Mouse (Mus musculus): Measurements from ENCODE around the gene Pgls.

Pgls gene

DNA sequence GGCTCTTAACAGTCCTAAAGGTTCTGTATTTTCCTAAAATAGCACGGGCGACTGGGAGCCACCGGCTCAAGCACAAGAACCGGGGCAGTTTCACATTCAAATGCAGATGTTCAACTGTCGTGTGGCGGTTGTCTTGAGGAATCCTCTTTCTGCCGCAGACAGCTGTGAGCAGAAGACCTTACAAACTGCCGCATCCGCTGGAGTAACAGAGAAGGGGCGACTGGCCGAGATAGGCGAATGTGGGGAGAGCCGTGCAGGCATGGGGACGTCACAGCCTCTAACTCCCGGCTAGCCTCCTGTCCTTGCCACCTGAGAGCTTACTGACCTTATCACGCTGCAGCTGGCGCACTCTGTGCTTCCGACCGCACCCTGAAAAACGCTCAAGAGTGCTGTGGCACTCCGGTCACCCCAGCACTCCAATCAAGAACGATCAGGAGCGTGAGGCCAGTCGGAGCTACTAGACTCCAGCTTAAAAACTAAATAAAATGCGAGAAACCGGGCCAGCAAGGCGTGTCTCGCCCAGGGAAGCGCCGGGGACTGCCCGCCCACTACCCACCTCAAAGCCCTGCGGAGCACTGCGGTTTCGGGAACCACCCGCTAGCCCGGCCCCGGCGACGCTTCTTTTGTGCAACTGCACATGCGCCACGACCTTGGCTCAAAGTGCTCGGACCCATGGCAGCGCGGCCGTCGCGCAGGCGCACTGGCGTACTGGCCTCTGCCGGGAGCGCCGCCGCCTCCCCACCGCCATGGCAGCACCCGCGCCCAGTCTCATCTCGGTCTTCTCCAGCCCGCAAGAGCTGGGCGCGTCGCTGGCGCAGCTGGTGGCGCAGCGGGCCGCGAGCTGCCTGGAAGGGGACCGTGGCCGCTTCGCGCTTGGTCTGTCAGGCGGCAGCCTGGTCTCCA, at the start of gene Pgls:
Gene Pgls (plus strand): TSS at position 706 of the 903 bp plus-strand sequence.
- peak; percentile 93 for DNase-seq (ENCODE audit: low read depth)

DNA sequence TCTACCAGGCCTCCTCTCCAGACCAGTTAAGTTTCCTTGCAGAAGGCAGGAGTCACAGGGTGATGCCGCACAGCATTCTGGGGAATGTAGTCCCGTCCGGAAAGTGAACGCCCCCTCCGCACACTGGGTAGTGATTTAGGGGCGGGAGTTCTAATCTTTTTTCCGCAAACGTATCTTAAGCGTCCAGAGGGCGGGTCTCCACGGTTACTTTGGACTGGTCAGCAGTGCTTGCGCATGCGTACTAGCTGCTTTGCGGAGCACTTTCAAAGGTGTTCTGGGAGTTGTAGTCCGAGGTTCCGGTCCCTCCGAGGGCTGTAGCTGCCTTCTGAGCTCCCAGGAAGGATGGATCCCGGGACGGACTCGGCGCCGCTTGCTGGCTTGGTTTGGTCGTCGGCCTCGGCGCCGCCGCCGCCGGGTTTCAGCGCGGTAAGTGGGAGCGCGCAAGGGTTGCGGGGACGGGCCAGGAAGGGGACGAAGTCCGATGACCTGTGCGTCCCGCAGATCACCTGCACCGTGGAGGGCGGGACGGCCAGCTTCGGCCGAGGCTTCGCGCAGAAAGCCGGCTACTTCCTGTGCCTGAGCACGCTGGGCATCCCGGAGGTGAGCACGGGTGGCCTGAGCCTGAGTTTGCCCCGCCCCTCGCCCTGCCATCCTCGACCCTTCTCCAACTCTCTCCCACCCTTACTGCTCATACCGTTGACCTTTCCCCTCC, 49.2 kb upstream of the Pgls start, which contains the start of gene Mvb12a:
Gene Mvb12a (plus strand): TSS at position 291 of the 712 bp plus-strand sequence.
- peak; percentile 96 for DNase-seq (ENCODE audit: low read depth)

DNA sequence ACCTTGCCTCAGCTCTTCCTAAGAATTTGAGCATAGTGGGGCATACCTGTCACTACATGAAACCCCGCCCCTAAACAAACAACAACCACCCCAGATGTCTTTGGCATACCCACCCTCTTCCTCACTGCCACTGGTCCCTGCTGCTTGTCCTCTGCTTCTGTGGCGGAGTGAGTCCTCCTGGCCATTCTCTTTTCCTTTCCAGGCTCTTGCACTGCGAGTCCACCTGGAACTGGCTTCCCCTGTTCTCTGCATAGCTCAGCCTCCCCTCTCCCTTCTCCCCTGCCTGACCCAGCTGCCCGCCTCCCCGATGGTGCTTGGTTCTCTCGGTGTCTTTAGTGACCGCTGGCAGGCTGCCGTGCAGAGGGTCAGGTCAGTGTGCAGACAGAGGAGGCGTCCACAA, 48.2 kb upstream of the Pgls start:
- no peak for DNase-seq (ENCODE audit: low read depth)

DNA sequence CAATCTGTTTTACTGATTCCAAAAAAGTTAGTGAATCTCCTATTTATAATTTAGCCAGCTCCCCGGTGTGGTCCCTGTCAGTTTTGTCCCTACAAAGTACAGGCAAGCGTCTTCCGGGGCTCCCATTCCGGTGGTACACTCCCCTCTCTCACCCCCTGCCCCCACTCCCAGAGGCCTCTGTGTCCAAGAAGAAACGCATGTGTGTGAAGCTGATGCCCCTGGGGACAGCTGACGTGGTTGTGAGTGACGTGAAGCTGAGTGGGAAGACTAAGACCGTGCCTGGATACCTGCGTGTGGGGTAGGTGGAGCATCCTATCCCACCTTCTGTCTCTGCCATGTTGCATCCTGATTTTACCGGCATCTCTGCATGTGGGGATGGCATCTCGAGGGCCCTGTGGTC, 46.9 kb upstream of the Pgls start:
- no peak for DNase-seq (ENCODE audit: low read depth)

DNA sequence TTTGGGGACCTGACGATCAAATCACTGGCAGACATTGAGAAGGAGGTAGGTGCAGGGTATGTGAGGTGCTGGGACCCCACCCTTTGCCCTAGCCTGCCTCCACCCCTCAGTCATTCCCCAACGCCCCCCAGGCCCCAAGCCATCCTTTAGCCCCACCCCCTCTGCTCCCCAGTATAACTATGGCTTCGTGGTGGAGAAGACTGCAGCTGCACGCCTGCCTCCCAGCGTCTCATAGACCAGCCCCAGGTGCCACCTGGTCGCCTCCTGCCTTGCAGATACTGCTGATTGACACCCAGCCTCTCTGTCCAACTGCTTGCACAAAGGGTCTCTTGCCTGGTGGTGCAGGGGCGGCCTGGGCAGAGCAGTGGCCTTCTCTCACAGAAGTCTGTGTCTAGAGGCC, 44.4 kb upstream of the Pgls start:
- DNase-seq (ENCODE audit: low read depth), result no peak

DNA sequence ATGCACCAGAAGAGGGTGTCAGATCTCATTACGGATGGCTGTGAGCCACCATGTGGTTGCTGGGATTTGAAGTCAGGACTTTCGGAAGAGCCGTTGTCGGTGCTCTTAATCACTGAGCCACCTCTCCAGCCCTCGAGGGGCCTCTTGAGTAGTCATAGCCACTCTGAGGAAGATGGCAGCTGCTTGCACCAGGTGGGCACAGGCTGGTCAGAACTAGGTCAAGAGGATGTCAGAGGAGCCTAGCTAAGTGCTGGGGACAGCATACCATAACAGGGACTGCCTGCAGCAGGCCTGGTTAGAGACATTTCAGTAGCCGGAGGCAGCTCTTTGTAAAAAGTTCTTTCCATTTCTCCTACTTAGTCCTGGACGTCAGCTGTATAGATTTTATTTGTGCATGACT, 41.2 kb upstream of the Pgls start:
- DNase-seq (ENCODE audit: low read depth), result no peak

DNA sequence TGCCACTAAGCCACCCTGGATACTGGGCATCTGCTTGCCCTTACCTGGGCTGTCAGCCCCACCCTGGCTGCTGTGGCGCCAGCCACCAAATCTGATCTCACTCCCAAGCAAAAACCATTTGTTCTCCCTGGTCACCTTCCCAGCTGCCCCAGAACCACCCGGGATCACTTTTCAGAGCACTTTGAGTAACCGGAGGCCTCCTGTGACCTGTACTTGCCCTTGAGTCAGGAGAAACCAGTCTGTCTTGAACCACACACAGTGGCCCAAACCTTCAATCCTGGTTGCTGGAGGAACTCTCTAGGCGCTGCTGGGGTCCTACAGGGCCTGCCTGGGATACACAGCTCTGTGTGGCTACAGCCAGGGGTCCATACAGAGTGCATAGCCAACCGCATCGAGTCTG, 39.2 kb upstream of the Pgls start:
- no peak for DNase-seq (ENCODE audit: low read depth)

DNA sequence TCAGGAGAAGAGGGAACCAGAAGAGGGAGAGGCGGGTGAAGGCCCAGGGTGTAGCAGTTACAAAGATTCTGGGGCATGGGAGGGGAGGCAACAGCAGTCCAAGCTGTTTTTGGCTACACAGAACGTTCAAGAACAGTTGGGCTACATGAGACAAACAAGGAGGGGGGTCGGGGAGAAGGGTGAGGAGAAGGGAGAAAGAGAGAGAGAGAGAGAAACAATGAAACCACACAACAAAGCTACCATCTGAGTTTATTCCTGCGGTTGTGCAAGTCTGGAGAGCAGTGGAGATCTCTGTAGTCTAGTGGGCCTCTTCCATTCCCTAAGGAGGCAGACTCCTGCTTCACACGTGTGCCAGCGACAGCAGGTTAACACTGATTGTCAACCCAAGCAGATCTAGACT, 38.0 kb upstream of the Pgls start:
- DNase-seq (ENCODE audit: low read depth), result no peak

DNA sequence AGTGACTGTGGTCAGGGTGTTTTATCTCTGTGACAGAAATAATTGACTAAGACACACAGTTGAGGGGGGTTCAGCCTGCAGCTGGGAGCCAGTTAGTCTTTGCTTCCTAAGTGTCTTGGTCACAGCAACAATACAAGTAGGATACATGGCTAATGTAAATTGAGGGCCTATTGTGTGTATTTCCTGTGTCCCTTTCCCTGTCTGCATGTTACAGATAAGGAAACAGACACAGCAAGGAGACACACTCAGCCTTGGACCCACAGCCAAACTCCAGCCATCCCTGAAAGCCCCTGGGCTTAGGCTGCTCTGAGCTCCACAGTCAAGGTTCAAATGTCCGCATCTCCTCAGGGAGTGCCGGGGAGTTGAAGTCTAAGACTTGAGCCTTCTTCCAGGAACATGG, 37.3 kb upstream of the Pgls start:
- no peak for DNase-seq (ENCODE audit: low read depth)

DNA sequence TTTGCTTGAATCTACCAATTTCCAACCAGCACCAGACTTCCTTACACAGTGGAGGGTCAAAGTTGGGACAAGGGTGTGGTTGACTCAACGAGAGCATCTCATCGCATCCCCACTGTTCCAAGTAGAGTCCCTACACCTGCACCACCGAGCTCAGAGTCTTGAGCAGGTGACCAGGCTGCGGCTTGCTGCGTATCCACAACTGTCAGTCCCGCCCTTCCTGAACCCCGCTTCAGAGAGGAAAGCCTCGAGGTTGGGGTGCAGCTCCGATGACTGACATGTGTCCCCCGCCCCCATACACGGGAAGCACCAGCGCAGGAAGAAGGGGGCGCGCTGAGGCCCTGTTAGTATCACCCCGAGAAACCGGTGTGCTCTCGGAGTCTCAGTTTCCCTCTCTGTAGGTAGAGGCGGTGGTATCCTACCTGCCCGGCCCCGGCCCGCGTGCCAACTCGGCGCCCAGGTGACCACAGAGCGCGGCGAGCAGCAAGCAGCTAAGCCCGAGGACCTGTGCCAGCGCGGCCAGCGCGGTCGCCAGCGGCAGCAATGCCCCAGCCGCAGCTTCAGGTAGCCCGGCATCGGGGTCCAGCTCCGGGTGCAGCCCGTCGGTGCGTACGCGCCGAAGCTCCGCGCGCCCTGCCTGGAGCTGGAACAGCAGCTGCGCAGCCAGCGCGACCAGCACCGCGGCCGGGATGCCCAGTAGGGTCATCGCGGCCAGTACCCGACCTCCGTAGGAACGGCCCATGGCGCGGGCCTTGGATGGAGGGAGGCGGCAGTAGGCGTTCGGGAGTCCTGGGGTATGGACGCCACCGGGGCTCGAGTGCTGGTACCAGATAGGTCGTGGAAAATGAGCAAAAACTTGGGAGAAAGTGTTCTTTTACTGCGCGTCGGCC, 33.7 kb upstream of the Pgls start, which contains the start of gene Tmem221:
Gene Tmem221 (minus strand): TSS at position 801 of the 887 bp plus-strand sequence.
- peak; percentile 64 for DNase-seq (ENCODE audit: low read depth)

DNA sequence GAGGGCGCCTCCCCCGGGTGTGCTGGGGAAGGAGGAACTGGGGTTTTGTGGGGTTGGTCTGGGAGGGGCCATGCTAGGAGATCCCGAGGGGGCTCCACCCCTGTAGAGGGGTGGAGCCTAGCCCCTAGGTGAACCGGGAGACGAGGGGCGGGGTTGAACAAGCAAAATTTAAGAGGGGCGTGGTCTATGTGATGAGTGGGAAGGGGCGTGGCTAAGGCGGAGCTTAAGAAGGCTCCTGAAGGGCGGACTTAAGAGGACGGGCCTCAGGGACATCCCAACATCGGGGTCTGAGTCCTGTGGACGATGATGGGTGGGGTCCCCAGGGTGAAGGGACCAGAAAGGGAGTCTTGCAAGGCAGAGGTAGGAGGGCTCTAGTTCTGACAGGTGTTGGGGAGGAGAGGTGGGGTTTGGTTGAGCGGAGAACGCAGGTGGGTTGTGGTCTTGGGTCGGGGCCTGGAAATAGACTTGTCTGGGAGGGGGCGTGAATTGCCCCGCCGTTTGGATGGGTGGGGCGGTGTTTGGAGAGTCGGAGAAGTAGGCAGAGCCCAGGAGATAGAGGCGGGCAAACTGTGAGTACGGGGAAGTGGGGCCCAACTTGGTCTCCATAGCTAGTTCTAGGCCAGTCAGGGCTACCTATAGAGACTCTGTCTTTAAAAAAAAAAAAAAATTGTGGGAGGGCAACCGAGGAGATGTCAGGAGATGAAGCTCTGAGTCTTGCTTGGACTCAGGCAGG, 32.9 kb upstream of the Pgls start:
- DNase-seq (ENCODE audit: low read depth), result peak; percentile 89

DNA sequence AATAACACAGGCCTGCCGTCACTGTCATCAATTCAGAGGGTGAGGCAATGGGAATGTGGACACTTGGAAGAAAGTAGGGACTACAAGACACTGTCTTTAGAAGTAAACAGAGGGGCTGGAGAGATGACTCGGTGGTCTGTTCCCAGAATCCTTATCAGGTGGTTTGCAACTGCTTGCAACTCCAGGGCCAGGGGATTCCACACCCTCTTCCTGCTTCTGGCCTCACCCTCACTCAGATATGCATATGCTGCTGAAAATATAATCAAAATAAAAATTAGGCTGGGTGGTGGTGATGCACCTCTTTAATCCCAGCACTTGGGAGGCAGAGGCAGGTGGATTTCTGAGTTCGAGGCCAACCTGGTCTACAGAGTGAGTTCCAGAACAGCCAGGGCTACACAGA, 31.9 kb upstream of the Pgls start:
- DNase-seq (ENCODE audit: low read depth), result no peak

DNA sequence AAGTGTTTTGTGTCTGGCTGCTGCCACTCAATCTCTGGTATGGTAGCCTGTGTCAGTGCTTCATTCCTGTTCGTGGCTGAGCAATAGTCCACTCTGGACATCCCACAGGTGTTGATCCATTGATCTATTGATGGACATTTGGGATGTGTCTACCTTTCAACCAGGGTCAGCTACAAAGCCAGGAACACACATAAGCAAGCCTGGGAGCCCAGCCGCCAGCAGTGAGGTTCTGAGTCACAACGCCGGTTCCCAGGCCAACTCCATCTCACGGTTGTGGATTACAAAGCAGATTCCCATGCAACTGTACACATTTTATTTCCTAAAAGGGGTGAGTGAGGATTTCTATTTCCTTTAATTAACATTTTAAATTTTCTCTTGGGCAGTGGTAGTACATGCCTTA, 31.2 kb upstream of the Pgls start:
- DNase-seq (ENCODE audit: low read depth), result peak; percentile 24

DNA sequence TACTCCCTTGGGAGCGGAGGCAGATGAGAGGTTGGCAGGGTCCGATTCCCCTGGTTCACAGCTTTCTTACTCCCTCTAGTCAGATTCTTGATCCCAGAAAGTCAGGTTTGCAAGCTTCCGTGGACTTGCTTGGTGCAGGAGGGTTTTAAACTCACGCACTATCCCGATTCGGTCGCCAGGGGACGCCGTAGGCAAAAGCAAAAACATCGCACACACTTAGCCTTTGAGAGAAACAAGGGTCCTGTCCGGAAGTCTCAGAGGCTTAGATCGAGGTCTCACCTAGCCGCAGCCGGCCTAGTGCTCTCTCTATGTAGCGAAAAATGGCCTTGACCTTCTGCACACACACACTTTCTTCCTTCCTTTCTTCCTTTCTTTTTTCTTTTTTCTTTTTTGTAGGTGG, 30.6 kb upstream of the Pgls start:
- DNase-seq (ENCODE audit: low read depth), result peak; percentile 93

DNA sequence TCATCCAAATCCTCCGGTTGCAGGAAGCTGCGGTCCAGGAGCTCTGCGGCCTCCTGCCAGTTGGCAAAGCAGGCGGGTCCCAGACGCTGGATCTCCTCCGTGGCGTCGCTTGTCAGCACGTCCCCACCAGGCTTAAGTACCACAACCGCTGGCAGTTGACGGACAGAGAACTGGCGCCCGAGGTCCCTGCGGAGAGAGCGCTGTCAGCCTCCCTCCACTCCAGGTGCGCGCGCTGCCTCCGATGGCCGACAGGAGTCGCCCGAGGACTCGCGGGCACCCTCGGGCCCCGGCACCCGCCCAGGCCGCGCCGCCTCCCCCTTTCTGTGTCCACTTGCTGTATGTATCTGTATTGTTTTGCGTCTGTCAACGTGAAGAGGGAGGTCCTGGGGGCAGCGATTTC, 29.2 kb upstream of the Pgls start:
- peak; percentile 82 for DNase-seq (ENCODE audit: low read depth)

DNA sequence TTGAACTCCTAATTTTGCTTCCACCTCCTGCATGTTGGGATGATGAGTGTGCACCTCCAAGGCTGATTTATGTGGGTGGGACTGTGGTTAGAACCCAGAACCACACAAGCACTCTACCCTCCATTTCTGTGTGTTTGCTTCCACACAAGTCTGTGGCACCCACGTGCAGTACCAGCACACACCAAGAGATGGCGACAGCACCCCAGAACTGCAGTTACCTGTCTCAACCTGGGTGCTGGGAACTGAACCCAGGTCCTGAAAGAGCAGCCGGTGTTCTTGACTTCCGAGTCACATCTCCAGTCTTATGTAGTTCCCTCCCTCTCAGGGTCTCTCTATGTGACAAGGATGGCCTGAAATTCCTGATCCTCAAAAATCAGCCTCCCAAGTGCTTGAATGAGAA, 28.0 kb upstream of the Pgls start:
- no peak for DNase-seq (ENCODE audit: low read depth)

DNA sequence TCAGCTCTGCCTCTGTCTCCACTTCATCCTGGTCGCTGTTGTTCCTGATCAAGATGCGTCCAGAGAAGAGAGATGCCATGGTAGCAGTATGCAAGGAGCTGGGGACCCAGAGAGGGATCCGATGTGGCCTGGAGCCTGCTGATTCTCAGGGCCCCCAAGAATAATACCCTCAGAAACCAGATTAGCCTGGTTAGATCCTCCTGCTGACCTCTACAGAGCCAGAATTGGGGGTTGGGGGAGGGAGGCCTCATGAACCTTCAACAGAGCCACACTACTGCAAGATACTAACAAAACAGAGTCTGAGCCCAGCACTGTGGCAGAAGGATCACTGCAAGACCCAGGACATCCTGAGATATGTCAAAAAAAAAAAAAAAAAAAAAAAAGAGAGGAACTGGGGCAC, 25.5 kb upstream of the Pgls start, which contains the start of gene Nxnl1:
Gene Nxnl1 (minus strand): TSS at position 101 of the 400 bp plus-strand sequence.
- DNase-seq (ENCODE audit: low read depth), result no peak

DNA sequence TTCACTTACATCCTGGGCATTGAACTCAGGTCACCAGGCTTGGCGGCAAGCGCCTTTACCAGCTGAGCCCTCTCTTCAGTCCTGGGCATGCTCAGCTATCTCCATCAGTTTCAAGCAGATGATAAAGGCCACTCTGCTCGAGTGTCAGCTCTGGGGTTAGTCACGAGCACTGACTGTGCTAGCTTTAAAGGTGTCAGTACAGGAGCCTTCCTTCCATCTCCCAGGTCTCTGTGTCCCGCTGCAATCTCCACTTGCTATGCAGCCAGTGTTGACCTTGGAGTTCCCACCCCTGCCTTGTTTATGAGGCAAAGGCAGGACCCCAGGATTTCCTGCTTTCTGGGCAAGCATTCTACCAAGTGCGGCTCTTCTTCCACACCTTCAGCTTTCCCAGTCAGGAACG, 24.4 kb upstream of the Pgls start:
- no peak for DNase-seq (ENCODE audit: low read depth)

DNA sequence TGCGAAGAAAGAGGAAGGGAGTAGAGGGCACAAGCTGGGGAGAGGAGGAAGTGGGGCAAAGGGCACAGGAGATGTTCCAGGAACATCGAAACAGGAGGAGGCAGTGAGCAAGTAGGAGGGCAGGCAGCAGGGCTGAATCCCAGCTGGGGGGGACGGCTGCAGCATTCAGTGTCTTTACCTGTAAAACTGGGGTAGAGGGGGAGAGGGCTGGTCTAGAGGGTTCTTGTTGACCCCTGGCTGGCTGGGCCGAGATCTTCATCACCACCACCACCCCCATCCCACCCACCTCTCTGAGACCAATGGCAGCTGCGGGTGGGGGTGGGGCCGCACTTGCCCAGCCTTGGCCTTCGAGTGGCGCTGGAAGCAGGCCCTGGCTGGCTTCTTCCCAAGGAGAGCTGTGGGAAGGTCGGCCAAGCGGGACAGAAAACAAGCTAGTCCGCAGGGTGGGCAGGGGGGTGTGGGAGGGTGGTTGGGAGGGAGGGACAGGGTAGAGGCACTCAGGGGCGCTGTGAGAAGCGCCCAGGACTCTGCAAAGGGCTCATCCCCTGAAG, 23.5 kb upstream of the Pgls start, which contains the start of gene Slc27a1:
Gene Slc27a1 (plus strand): TSS at position 496 of the 551 bp plus-strand sequence.
- no peak for DNase-seq (ENCODE audit: low read depth)

DNA sequence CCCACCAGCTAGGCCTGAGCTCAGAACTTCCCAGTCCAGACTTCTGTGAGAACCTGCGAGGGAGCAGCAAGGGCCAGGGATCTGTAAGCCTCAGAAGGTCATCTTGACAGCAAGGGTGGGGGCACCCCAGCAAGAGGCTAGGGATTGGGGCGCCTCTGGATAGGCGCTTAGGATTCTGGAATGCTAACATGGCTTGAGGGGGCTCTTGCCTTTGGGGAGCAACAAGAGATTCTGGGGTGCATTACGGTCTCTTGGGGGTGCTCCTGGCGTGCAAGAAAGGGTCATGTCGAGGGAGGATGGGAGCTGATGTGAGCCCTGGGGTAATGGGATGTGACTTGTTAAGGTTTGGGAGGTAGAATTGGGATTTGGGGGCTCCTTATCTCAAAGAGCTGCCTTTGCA, 23.0 kb upstream of the Pgls start:
- DNase-seq (ENCODE audit: low read depth), result peak; percentile 34

All from naive thymus-derived CD4-positive, alpha-beta T cell, adult 2 months (primary cell).